Mouse (Mus musculus): Measurements from ENCODE around the gene Pla2g4f. TPM values are rescaled to one million over a fixed set of nuclear protein-coding genes. Genes with fewer than 3 reads are reported as not detected.

Pla2g4f gene
- 10.4 and 12.6 TPM in 2 replicates for polyA plus RNA-seq (2015; fragmentation: Nextera tagmentation; extraction: Ambion mirVana)

- H3K4me1 ChIP-seq, result no peaks in the 10 kb centered on the region
- peak within 1 kb of the TSS; percentile 44 for H3K27ac ChIP-seq (replicated peaks)
- H3K36me3 ChIP-seq, result peaks cover 29% of the 10 kb centered on the region
- no peak within 1 kb of the TSS for H3K9ac ChIP-seq
- no peaks in the 10 kb centered on the region for H3K9me3 ChIP-seq (replicated peaks)
- ATAC-seq (ENCODE audit: insufficient number of reproducible peaks, low FRiP score, low TSS enrichment, low read depth), result peak; percentile 50; the same call in 1 of the 2 replicates
- no peak within 1 kb of the TSS for H3K4me2 ChIP-seq (replicated peaks)
- no peak within 1 kb of the TSS for H3K4me3 ChIP-seq (replicated peaks)
- 43% methylated on average over 3 of the region's 3 CpGs for WGBS
- H3K27me3 ChIP-seq, result no peaks in the 10 kb centered on the region
These were observed at the start of gene Pla2g4f for GRCm38 (mm10) chr2:120313976-120314375. Gene Pla2g4f, minus strand, starts transcription at chr2:120314165.

- H3K4me3 ChIP-seq (replicated peaks), result no peak overlapping the region
- H3K27ac ChIP-seq (replicated peaks), result no peak overlapping the region
- peaks cover 69% of the 10 kb centered on the region for H3K36me3 ChIP-seq
- no peaks in the 10 kb centered on the region for H3K9me3 ChIP-seq (replicated peaks)
- H3K9ac ChIP-seq, result no peak overlapping the region
- H3K27me3 ChIP-seq, result no peaks in the 10 kb centered on the region
- H3K4me2 ChIP-seq (replicated peaks), result no peak overlapping the region
- H3K4me1 ChIP-seq, result no peaks in the 10 kb centered on the region
- WGBS, result 85% methylated on average over 1 of the region's 1 CpGs
- no peak for ATAC-seq (ENCODE audit: insufficient number of reproducible peaks, low FRiP score, low TSS enrichment, low read depth)
These were observed 46.5 kb upstream of the Pla2g4f start for GRCm38 (mm10) chr2:120360425-120360824.

- ATAC-seq (ENCODE audit: insufficient number of reproducible peaks, low FRiP score, low TSS enrichment, low read depth), result peak; percentile 92
- Histone ChIP-seq H3K27me3 (no peaks in the 10 kb centered on the region), H3K4me3 (replicated peaks) (peak within 1 kb of the TSS; percentile 91), H3K9me3 (replicated peaks) (no peaks in the 10 kb centered on the region), H3K4me1 (peaks cover 13% of the 10 kb centered on the region; the same call in 1 of the 2 replicates), H3K9ac (peak within 1 kb of the TSS; percentile 82), H3K36me3 (peaks cover 41% of the 10 kb centered on the region), H3K27ac (replicated peaks) (peak within 1 kb of the TSS; percentile 74), H3K4me2 (replicated peaks) (peak within 1 kb of the TSS; percentile 67)
- WGBS, result 10% methylated on average over 44 of the region's 44 CpGs
These were observed 39.0 kb upstream of the Pla2g4f start, which contains the start of gene Vps39 for GRCm38 (mm10) chr2:120352682-120353646. Gene Vps39, minus strand, starts transcription at chr2:120353137.

GRCm38 (mm10) chr2:120351321-120351720, 37.4 kb upstream of the Pla2g4f start:
- Histone ChIP-seq H3K4me1 (peaks cover 13% of the 10 kb centered on the region; the same call in 1 of the 2 replicates), H3K4me2 (replicated peaks) (no peak overlapping the region), H3K27me3 (no peaks in the 10 kb centered on the region), H3K4me3 (replicated peaks) (no peak overlapping the region), H3K9ac (no peak overlapping the region), H3K27ac (replicated peaks) (no peak overlapping the region), H3K36me3 (peaks cover 45% of the 10 kb centered on the region), H3K9me3 (replicated peaks) (no peaks in the 10 kb centered on the region)
- WGBS, result 89% methylated on average over 5 of the region's 5 CpGs
- ATAC-seq (ENCODE audit: insufficient number of reproducible peaks, low FRiP score, low TSS enrichment, low read depth), result no peak

GRCm38 (mm10) chr2:120348120-120348519, 34.2 kb upstream of the Pla2g4f start:
- Histone ChIP-seq H3K9ac (no peak overlapping the region), H3K4me3 (replicated peaks) (no peak overlapping the region), H3K4me1 (peaks cover 13% of the 10 kb centered on the region; the same call in 1 of the 2 replicates), H3K4me2 (replicated peaks) (no peak overlapping the region), H3K9me3 (replicated peaks) (no peaks in the 10 kb centered on the region), H3K27me3 (no peaks in the 10 kb centered on the region), H3K27ac (replicated peaks) (no peak overlapping the region), H3K36me3 (peaks cover 56% of the 10 kb centered on the region)
- 80% methylated on average over 9 of the region's 9 CpGs for WGBS
- no peak for ATAC-seq (ENCODE audit: insufficient number of reproducible peaks, low FRiP score, low TSS enrichment, low read depth)

- Histone ChIP-seq H3K9me3 (replicated peaks) (no peaks in the 10 kb centered on the region), H3K27ac (replicated peaks) (no peak overlapping the region), H3K4me1 (no peaks in the 10 kb centered on the region), H3K27me3 (no peaks in the 10 kb centered on the region), H3K9ac (no peak overlapping the region), H3K4me3 (replicated peaks) (no peak overlapping the region), H3K36me3 (peaks cover 81% of the 10 kb centered on the region), H3K4me2 (replicated peaks) (no peak overlapping the region)
- no peak for ATAC-seq (ENCODE audit: insufficient number of reproducible peaks, low FRiP score, low TSS enrichment, low read depth)
- WGBS, result 94% methylated on average over 1 of the region's 1 CpGs
These were observed 27.8 kb upstream of the Pla2g4f start for GRCm38 (mm10) chr2:120341741-120342140.

GRCm38 (mm10) chr2:120337886-120338285, 23.9 kb upstream of the Pla2g4f start:
- no peaks in the 10 kb centered on the region for H3K27me3 ChIP-seq
- 64% methylated on average over 2 of the region's 2 CpGs for WGBS

GRCm38 (mm10) chr2:120331575-120331974, 17.6 kb upstream of the Pla2g4f start:
- H3K4me3 ChIP-seq (replicated peaks), result no peak overlapping the region
- no peaks in the 10 kb centered on the region for H3K27me3 ChIP-seq
- no peak for ATAC-seq (ENCODE audit: insufficient number of reproducible peaks, low FRiP score, low TSS enrichment, low read depth)
- WGBS, result 69% methylated on average over 4 of the region's 4 CpGs
- H3K9me3 ChIP-seq (replicated peaks), result no peaks in the 10 kb centered on the region
- peaks cover 69% of the 10 kb centered on the region for H3K36me3 ChIP-seq
- H3K4me1 ChIP-seq, result no peaks in the 10 kb centered on the region
- no peak overlapping the region for H3K9ac ChIP-seq
- H3K27ac ChIP-seq (replicated peaks), result no peak overlapping the region
- H3K4me2 ChIP-seq (replicated peaks), result no peak overlapping the region

More at GRCm38 (mm10) chr2:120337886-120338285, 23.9 kb upstream of the Pla2g4f start:
- Histone ChIP-seq H3K4me2 (replicated peaks) (no peak overlapping the region), H3K27ac (replicated peaks) (no peak overlapping the region), H3K4me1 (no peaks in the 10 kb centered on the region), H3K9ac (no peak overlapping the region), H3K4me3 (replicated peaks) (no peak overlapping the region), H3K36me3 (peaks cover 70% of the 10 kb centered on the region), H3K9me3 (replicated peaks) (no peaks in the 10 kb centered on the region)
- ATAC-seq (ENCODE audit: insufficient number of reproducible peaks, low FRiP score, low TSS enrichment, low read depth), result no peak

GRCm38 (mm10) chr2:120315077-120315476, 1.1 kb upstream of the Pla2g4f start:
- WGBS, result 63% methylated on average over 4 of the region's 4 CpGs
- Histone ChIP-seq H3K36me3 (peaks cover 35% of the 10 kb centered on the region), H3K9ac (no peak overlapping the region), H3K4me3 (replicated peaks) (no peak overlapping the region), H3K9me3 (replicated peaks) (no peaks in the 10 kb centered on the region), H3K4me2 (replicated peaks) (no peak overlapping the region), H3K27ac (replicated peaks) (no peak overlapping the region), H3K4me1 (no peaks in the 10 kb centered on the region), H3K27me3 (no peaks in the 10 kb centered on the region)
- ATAC-seq (ENCODE audit: insufficient number of reproducible peaks, low FRiP score, low TSS enrichment, low read depth), result no peak

- no peaks in the 10 kb centered on the region for H3K27me3 ChIP-seq
- 85% methylated on average over 4 of the region's 4 CpGs for WGBS
- no peak for ATAC-seq (ENCODE audit: insufficient number of reproducible peaks, low FRiP score, low TSS enrichment, low read depth)
- H3K36me3 ChIP-seq, result peaks cover 34% of the 10 kb centered on the region
- H3K27ac ChIP-seq (replicated peaks), result 0 out of 2 replicates have a peak overlapping the region, but pooled peaks have one; percentile 44
- H3K9ac ChIP-seq, result no peak overlapping the region
- H3K9me3 ChIP-seq (replicated peaks), result no peaks in the 10 kb centered on the region
- H3K4me3 ChIP-seq (replicated peaks), result no peak overlapping the region
- H3K4me1 ChIP-seq, result no peaks in the 10 kb centered on the region
- no peak overlapping the region for H3K4me2 ChIP-seq (replicated peaks)
These were observed 522 bp upstream of the Pla2g4f start for GRCm38 (mm10) chr2:120314487-120314886.

GRCm38 (mm10) chr2:120312276-120312825, 1.6 kb downstream of the Pla2g4f start:
- Histone ChIP-seq H3K4me2 (replicated peaks) (no peak overlapping the region), H3K36me3 (peaks cover 14% of the 10 kb centered on the region), H3K4me1 (no peaks in the 10 kb centered on the region), H3K27ac (replicated peaks) (no peak overlapping the region), H3K9ac (no peak overlapping the region), H3K4me3 (replicated peaks) (no peak overlapping the region), H3K27me3 (no peaks in the 10 kb centered on the region), H3K9me3 (replicated peaks) (no peaks in the 10 kb centered on the region)
- 79% methylated on average over 7 of the region's 7 CpGs for WGBS
- no peak for ATAC-seq (ENCODE audit: insufficient number of reproducible peaks, low FRiP score, low TSS enrichment, low read depth)
